Mouse (Mus musculus) neural tube, embryonic 14.5 days (tissue): Measurements from ENCODE around the gene Smarcd3. TPM values are rescaled to one million over a fixed set of nuclear protein-coding genes. Genes with fewer than 3 reads are reported as not detected.

ENCODE experiments used
- ATAC-seq: fragments of 200-750 bp; cut with Nextera tagmentation; 2 replicates; pipeline ENCODE4 v1.8.0; 2017; ENCODE audit warnings: low read depth, mild to moderate bottlenecking, moderate TSS enrichment, moderate library complexity
- H3K27ac ChIP-seq: fragments of 300-500 bp; sonication (generic); 2 replicates; pipeline ENCODE4 v1.5.1; 2014; ENCODE audit warnings: low read depth, mild to moderate bottlenecking, control low read depth, low read length, moderate library complexity, mixed read lengths
- H3K27me3 ChIP-seq: fragments of 300-500 bp; sonication (generic); 2 replicates; pipeline ENCODE4 v1.6.1; 2014; ENCODE audit warnings: low read length; ENCODE audit not compliant: control insufficient read depth, insufficient read depth
- H3K36me3 ChIP-seq: fragments of 300-500 bp; sonication (generic); 2 replicates; pipeline ENCODE4 v1.6.1; 2014; ENCODE audit warnings: low read length, mixed read lengths; ENCODE audit not compliant: control insufficient read depth, insufficient read depth
- H3K4me1 ChIP-seq: fragments of 300-500 bp; sonication (generic); 2 replicates; pipeline ENCODE4 v1.6.1; 2014; ENCODE audit warnings: low read length; ENCODE audit not compliant: control insufficient read depth, insufficient read depth
- H3K4me2 ChIP-seq: fragments of 300-500 bp; sonication (generic); 2 replicates; pipeline ENCODE4 v1.6.1; 2014; ENCODE audit warnings: mild to moderate bottlenecking, low read depth, low read length, control low read depth
- H3K4me3 ChIP-seq: fragments of 300-500 bp; sonication (generic); 2 replicates; pipeline ENCODE4 v1.5.1; 2014; ENCODE audit warnings: low read depth, low read length, control low read depth, mixed read lengths
- H3K9ac ChIP-seq: fragments of 300-500 bp; sonication (generic); replicated peaks from 2 replicates; pipeline ENCODE4 v1.6.1; 2014; ENCODE audit warnings: low read depth, mild to moderate bottlenecking, control low read depth, low read length, mixed read lengths
- H3K9me3 ChIP-seq: fragments of 300-500 bp; sonication (generic); 2 replicates; pipeline ENCODE4 v1.6.1; 2016; ENCODE audit warnings: low read length; ENCODE audit not compliant: control insufficient read depth
- WGBS: fragments of 180-500 bp; shearing (Covaris S2); extraction: QIAGEN DNeasy Blood & Tissue Kit; methylation state at CpG from one replicate; pipeline ENCODE4 v1.1.7; 2014; 5-methylcytosine and 5-hydroxymethylcytosine counted together
- polyA plus RNA-seq: library from polyadenylated mRNA; unstranded; fragments of >200 nt; fragmentation: Nextera tagmentation; extraction: Ambion mirVana; gene quantifications from 2 replicates; pipeline ENCODE4 v1.2.1, GENCODE M21; 2014

The Smarcd3 gene
- polyA plus RNA-seq, 1 experiment from 2014 or later: 179 TPM

DNA sequence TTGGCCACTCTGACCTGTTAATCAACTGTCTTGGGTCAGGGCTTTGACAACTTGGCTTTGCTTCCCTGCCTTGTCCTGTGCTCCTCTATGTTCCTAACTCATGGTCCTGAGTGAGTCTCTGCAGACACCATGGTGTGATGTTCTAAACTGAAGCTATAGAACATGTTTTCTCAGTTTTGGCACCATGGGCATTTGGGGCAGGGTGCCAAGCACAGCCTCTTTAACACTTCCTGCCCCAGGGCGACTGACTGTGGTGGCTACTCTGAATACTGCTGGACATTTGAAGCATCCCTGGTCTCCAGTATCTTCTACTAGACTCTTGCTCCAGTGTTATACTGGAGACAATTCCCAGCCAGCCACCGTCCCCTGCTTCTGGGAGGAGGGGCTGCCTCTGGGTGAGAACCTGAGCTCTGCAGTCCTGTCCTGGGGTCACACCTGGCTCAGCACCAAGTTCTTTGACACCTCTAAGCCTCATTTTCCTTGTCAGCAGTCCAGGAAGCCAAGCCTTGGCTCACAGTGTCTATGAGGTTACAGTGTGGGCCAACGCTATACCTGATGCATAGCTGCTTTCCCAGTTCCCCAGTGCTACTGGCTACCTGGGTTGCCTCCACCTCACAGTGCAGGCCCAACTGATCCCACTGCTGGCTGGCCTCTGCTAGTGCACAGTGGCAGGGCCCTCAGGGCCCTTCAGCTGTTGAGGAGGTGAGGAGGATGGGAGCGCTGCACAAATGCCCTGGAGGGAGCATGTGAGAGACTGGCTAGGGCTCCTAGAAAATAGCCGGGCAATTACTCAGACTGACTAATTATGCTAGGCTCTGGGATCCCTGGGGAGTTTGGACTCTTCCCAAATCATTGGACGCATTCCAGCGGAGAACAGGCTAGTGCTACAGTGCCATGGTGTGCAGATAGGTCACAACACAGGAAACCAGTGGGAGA, 12.6 kb downstream of the Smarcd3 start:
- no peak overlapping the region for H3K27ac ChIP-seq
- H3K9ac ChIP-seq: no peak overlapping the region
- no peaks in the 10 kb centered on the region for H3K27me3 ChIP-seq
- peak; percentile 72; the same call in 1 of the 2 replicates for ATAC-seq
- H3K4me1 ChIP-seq: peaks cover 20% of the 10 kb centered on the region
- no peaks in the 10 kb centered on the region for H3K9me3 ChIP-seq
- H3K36me3 ChIP-seq: no peaks in the 10 kb centered on the region
- H3K4me3 ChIP-seq: no peak overlapping the region
- 36% methylated on average over 7 of the region's 7 CpGs for WGBS
- no peak overlapping the region for H3K4me2 ChIP-seq

- Histone ChIP-seq H3K9me3 (no peaks in the 10 kb centered on the region), H3K27ac (no peak overlapping the region), H3K4me2 (no peak overlapping the region), H3K4me3 (no peak overlapping the region), H3K27me3 (no peaks in the 10 kb centered on the region), H3K36me3 (no peaks in the 10 kb centered on the region), H3K9ac (no peak overlapping the region), H3K4me1 (peaks cover 33% of the 10 kb centered on the region)
- 54% methylated on average over 5 of the region's 5 CpGs for WGBS
- ATAC-seq: no peak
Observed at GRCm38 (mm10) chr5:24609388-24609787, 14.8 kb downstream of the Smarcd3 start.

GRCm38 (mm10) chr5:24605980-24606665, 18.1 kb downstream of the Smarcd3 start:
- peak overlapping the region; percentile 86 for H3K4me2 ChIP-seq
- peak overlapping the region; percentile 98 for H3K27ac ChIP-seq
- H3K9ac ChIP-seq: peak overlapping the region; percentile 81
- 6% methylated on average over 14 of the region's 14 CpGs for WGBS
- ATAC-seq: no peak
- peak overlapping the region; percentile 55 for H3K4me3 ChIP-seq
- H3K4me1 ChIP-seq: peaks cover 44% of the 10 kb centered on the region
- H3K9me3 ChIP-seq: no peaks in the 10 kb centered on the region
- no peaks in the 10 kb centered on the region for H3K27me3 ChIP-seq
- no peaks in the 10 kb centered on the region for H3K36me3 ChIP-seq

DNA sequence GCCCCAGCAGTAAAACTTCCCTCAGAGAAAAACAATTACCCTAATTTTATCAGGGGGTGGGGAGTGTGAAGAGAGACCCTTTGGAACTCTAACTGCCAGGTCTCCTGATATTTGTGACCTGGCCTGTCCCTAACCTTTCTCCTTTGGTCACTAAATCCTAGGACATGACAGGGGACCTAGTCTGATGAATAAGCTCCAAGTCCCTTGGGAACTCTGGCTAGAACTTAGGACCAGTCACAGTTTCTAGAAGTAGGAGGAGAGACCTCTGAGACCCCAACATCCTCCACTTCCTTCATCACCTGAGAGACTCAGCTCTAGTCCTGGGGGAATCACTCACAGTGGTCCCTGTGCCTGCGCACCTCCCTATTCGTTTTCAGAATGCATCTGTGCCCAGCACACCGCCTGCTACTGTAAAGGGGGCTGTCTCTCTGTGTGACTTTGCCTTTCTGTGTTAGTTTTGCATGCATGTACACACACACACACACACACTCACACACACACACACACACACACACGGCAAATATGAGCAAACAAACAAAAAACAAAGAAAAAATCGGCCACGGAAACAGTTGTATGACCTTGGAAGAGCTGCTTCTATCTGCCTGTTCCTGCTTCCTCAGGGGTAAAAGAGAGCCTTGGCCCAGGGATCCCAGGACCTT, 18.8 kb downstream of the Smarcd3 start:
- H3K36me3 ChIP-seq: no peaks in the 10 kb centered on the region
- H3K4me1 ChIP-seq: peaks cover 51% of the 10 kb centered on the region
- H3K9me3 ChIP-seq: no peaks in the 10 kb centered on the region
- H3K4me2 ChIP-seq: peak overlapping the region; percentile 86
- WGBS: 3% methylated on average over 6 of the region's 6 CpGs
- peak overlapping the region; percentile 98 for H3K27ac ChIP-seq
- no peaks in the 10 kb centered on the region for H3K27me3 ChIP-seq
- H3K4me3 ChIP-seq: peak overlapping the region; percentile 55
- peak overlapping the region; percentile 81 for H3K9ac ChIP-seq
- ATAC-seq: no peak

- under 1% methylated on average over 38 of the region's 46 CpGs for WGBS
- ATAC-seq: peak; percentile 64
- H3K27ac ChIP-seq: peak overlapping the region; percentile 98
- H3K36me3 ChIP-seq: no peaks in the 10 kb centered on the region
- peak overlapping the region; percentile 86 for H3K4me2 ChIP-seq
- no peaks in the 10 kb centered on the region for H3K9me3 ChIP-seq
- H3K4me3 ChIP-seq: peak overlapping the region; percentile 55
- H3K9ac ChIP-seq: peak overlapping the region; percentile 81
- no peaks in the 10 kb centered on the region for H3K27me3 ChIP-seq
- H3K4me1 ChIP-seq: peaks cover 52% of the 10 kb centered on the region
Observed at GRCm38 (mm10) chr5:24604656-24605100, 19.5 kb downstream of the Smarcd3 start.

GRCm38 (mm10) chr5:24604080-24604655, 20.0 kb downstream of the Smarcd3 start:
- peak overlapping the region; percentile 86 for H3K4me2 ChIP-seq
- H3K9me3 ChIP-seq: no peaks in the 10 kb centered on the region
- H3K27me3 ChIP-seq: no peaks in the 10 kb centered on the region
- peak overlapping the region; percentile 98 for H3K27ac ChIP-seq
- 17% methylated on average over 12 of the region's 12 CpGs for WGBS
- peak overlapping the region; percentile 81 for H3K9ac ChIP-seq
- ATAC-seq: 0 out of 2 replicates have a peak, but pooled peaks have one; percentile 2
- H3K36me3 ChIP-seq: no peaks in the 10 kb centered on the region
- peaks cover 57% of the 10 kb centered on the region for H3K4me1 ChIP-seq
- H3K4me3 ChIP-seq: peak overlapping the region; percentile 55

- no peaks in the 10 kb centered on the region for H3K36me3 ChIP-seq
- peak overlapping the region; percentile 55; the same call in 1 of the 2 replicates for H3K4me3 ChIP-seq
- WGBS: 57% methylated on average over 8 of the region's 8 CpGs
- no peaks in the 10 kb centered on the region for H3K27me3 ChIP-seq
- peak overlapping the region; percentile 98 for H3K27ac ChIP-seq
- peak overlapping the region; percentile 85 for H3K9ac ChIP-seq
- H3K4me1 ChIP-seq: peaks cover 63% of the 10 kb centered on the region
- no peaks in the 10 kb centered on the region for H3K9me3 ChIP-seq
- ATAC-seq: no peak
- peak overlapping the region; percentile 91 for H3K4me2 ChIP-seq
Observed at GRCm38 (mm10) chr5:24603431-24604010, 20.7 kb downstream of the Smarcd3 start.

DNA sequence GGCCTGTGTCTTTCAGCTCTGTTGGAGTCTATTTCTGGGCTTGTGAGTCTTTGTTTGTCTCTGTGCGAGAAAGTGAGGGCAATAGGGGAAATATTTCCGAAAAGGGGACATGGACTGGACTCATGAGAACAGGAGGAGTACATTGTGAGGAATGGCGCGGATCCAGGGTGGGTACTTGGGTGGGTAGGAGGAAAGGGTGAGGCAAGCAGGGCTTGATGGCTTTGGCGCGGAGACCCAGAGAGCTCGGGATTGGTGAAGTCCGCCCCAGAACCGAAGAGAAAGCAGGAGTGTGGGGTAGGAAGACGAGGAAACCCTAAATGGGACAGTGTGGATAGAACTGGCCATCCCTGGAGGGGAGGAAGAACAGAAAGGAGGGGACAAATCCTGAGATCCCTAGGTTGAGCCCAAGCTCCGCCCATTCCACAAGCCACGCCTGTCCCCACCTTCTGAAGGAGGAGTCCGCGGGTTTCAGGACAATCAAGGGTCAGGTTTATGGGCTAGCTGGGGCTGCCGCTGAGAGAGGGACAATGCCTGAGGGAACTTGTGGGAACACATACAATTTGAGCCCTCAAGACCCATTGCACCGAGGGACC, 21.4 kb downstream of the Smarcd3 start:
- no peaks in the 10 kb centered on the region for H3K36me3 ChIP-seq
- 2% methylated on average over 16 of the region's 16 CpGs for WGBS
- peak overlapping the region; percentile 98 for H3K27ac ChIP-seq
- peaks cover 70% of the 10 kb centered on the region for H3K4me1 ChIP-seq
- peak; percentile 31 for ATAC-seq
- H3K4me2 ChIP-seq: peak overlapping the region; percentile 91
- no peaks in the 10 kb centered on the region for H3K9me3 ChIP-seq
- peak overlapping the region; percentile 85 for H3K9ac ChIP-seq
- no peaks in the 10 kb centered on the region for H3K27me3 ChIP-seq
- peak overlapping the region; percentile 49 for H3K4me3 ChIP-seq
